ENCODE assay signal across 19 mouse cellular contexts in the genomic region with DNA sequence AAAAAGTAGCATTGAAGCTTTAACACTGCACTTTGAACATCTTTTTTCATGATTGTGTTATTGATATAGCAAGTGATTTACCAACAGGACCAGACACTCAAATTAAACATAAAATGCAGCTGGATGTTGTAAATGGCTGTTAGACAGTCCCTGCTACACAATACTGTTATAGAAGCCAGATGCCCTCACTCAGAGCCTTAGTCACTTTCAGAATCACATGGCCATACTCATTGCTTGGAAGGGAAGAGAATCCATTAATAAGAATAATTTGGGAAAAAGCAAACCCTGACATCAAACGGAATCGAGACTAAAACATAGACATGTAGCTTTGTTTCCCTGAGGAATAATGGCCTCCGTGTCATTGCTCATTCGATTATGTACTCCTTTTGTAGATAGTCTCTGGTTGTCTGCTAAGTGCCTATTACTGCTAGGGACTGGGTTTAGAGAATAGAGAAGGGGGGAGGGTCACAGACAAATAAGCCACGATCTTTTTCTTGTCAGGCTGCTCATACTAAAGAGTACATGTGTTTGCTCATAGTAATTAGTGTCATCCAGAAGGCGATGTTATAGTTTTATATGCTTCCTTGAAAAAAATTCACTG.
A peak's percentile ranks its signal among the peaks of the same experiment; 100 is the strongest.
DNase-seq lines count a peak whose midpoint lies in the region; ATAC-seq and TF ChIP-seq lines count a peak whose summit lies in the region.
"Had no signal": no experiment of that assay in that cellular context is flagged by ENCODE, and none has a peak within 500 bp of the region (broad histone marks: within the 10 kb centered on the region; RNA-seq: fewer than 3 reads in every experiment).

No protein-coding gene starts in this region.

- H3K4me3 ChIP-seq in forebrain, embryonic 13.5 days, result no peak overlapping the region
- H3K4me3 ChIP-seq in forebrain, embryonic 11.5 days (ENCODE audit: low read depth, low read length), result no peak overlapping the region
- no peak overlapping the region for H3K4me3 ChIP-seq in lung, embryonic 14.5 days (ENCODE audit: low read depth, low read length)
- H3K4me3 ChIP-seq in forebrain, embryonic 14.5 days (ENCODE audit: low read depth, low read length), result no peak overlapping the region
- H3K4me3 ChIP-seq: embryonic facial prominence, embryonic 15.5 days; limb, embryonic 15.5 days had no signal

- H3K9ac ChIP-seq in forebrain, embryonic 13.5 days, result no peak overlapping the region
- H3K9ac ChIP-seq in forebrain, embryonic 11.5 days (ENCODE audit: low read length), result no peak overlapping the region
- H3K9ac ChIP-seq in lung, embryonic 14.5 days, result no peak overlapping the region
- H3K9ac ChIP-seq in forebrain, embryonic 14.5 days (ENCODE audit: low read length), result no peak overlapping the region
- H3K9ac ChIP-seq: embryonic facial prominence, embryonic 15.5 days; hindbrain, embryonic 14.5 days; limb, embryonic 15.5 days had no signal

- H3K9me3 ChIP-seq in forebrain, embryonic 13.5 days (replicated peaks), result no peaks in the 10 kb centered on the region
- H3K9me3 ChIP-seq in forebrain, embryonic 11.5 days (ENCODE audit: control insufficient read depth, low read length), result no peaks in the 10 kb centered on the region
- no peaks in the 10 kb centered on the region for H3K9me3 ChIP-seq in lung, embryonic 14.5 days (ENCODE audit: low read depth, low read length)
- H3K9me3 ChIP-seq in forebrain, embryonic 14.5 days (replicated peaks; ENCODE audit: control insufficient read depth, low read length), result no peaks in the 10 kb centered on the region
- H3K9me3 ChIP-seq: embryonic facial prominence, embryonic 15.5 days; limb, embryonic 15.5 days had no signal

- no peak for DNase-seq in forebrain, embryonic 11.5 days (ENCODE audit: low spot score)
- DNase-seq in lung, embryonic 14.5 days, result peak; percentile 20
- DNase-seq in lung, postnatal 14 days, result no peak
- peak; percentile 52 for DNase-seq in forebrain, embryonic 14.5 days (ENCODE audit: low spot score)
- DNase-seq in retina, embryonic 14.5 days (ENCODE audit: low spot score), result peak; percentile 24
- DNase-seq in layer of hippocampus, postnatal 25 days (ENCODE audit: extremely low spot score in 1 of 2, low spot score in 1 of 2), result no peak
- DNase-seq: adrenal gland, postnatal 25 days; cerebellum, adult 9-11 months; gastrocnemius, postnatal 14 days; heart, postnatal 10 days; kidney, adult 18-20 months; kidney, postnatal 4 days; layer of hippocampus, postnatal 36 days; right cerebral cortex, postnatal 14 days; thymus, postnatal 25 days had no signal

- TF ChIP-seq CTCF in lung, embryonic 14.5 days (IDR thresholded peaks at IDR 0.05; ENCODE audit: low read depth), result no peak

- no peak overlapping the region for H3K4me2 ChIP-seq in forebrain, embryonic 13.5 days
- no peak overlapping the region for H3K4me2 ChIP-seq in forebrain, embryonic 11.5 days (ENCODE audit: low read depth, low read length, severe bottlenecking)
- H3K4me2 ChIP-seq in lung, embryonic 14.5 days, result no peak overlapping the region
- no peak overlapping the region for H3K4me2 ChIP-seq in forebrain, embryonic 14.5 days (ENCODE audit: low read length)
- H3K4me2 ChIP-seq: embryonic facial prominence, embryonic 15.5 days; hindbrain, embryonic 14.5 days; limb, embryonic 15.5 days had no signal

- H3K27ac ChIP-seq in forebrain, embryonic 13.5 days, result 0 out of 2 replicates have a peak overlapping the region, but pooled peaks have one; percentile 14
- no peak overlapping the region for H3K27ac ChIP-seq in forebrain, embryonic 11.5 days (ENCODE audit: low read depth, low read length)
- no peak overlapping the region for H3K27ac ChIP-seq in lung, embryonic 14.5 days (ENCODE audit: low read depth)
- no peak overlapping the region for H3K27ac ChIP-seq in forebrain, embryonic 14.5 days (ENCODE audit: low read depth, low read length)
- H3K27ac ChIP-seq: embryonic facial prominence, embryonic 15.5 days; hindbrain, embryonic 14.5 days; limb, embryonic 15.5 days had no signal

- no peaks in the 10 kb centered on the region for H3K27me3 ChIP-seq in forebrain, embryonic 13.5 days
- H3K27me3 ChIP-seq in forebrain, embryonic 11.5 days (ENCODE audit: control insufficient read depth, insufficient read depth, low read length), result no peaks in the 10 kb centered on the region
- H3K27me3 ChIP-seq in lung, embryonic 14.5 days (ENCODE audit: insufficient read depth, low read length), result no peaks in the 10 kb centered on the region
- no peaks in the 10 kb centered on the region for H3K27me3 ChIP-seq in forebrain, embryonic 14.5 days (replicated peaks; ENCODE audit: control insufficient read depth, insufficient read depth, low read length)
- H3K27me3 ChIP-seq: embryonic facial prominence, embryonic 15.5 days; limb, embryonic 15.5 days had no signal

- H3K4me1 ChIP-seq in forebrain, embryonic 13.5 days, result peaks cover 13% of the 10 kb centered on the region
- no peaks in the 10 kb centered on the region for H3K4me1 ChIP-seq in forebrain, embryonic 11.5 days (replicated peaks; ENCODE audit: control insufficient read depth, insufficient read depth, low read length)
- H3K4me1 ChIP-seq in lung, embryonic 14.5 days (ENCODE audit: insufficient read depth), result no peaks in the 10 kb centered on the region
- H3K4me1 ChIP-seq in forebrain, embryonic 14.5 days (ENCODE audit: control insufficient read depth, insufficient read depth, low read length), result 0 out of 2 replicates have a peak, but pooled peaks cover 3% of the 10 kb centered on the region
- H3K4me1 ChIP-seq: embryonic facial prominence, embryonic 15.5 days; limb, embryonic 15.5 days had no signal

- no peaks in the 10 kb centered on the region for H3K36me3 ChIP-seq in forebrain, embryonic 13.5 days (ENCODE audit: poor library complexity, severe bottlenecking)
- no peaks in the 10 kb centered on the region for H3K36me3 ChIP-seq in forebrain, embryonic 11.5 days (ENCODE audit: control insufficient read depth, insufficient read depth, low read length)
- H3K36me3 ChIP-seq in lung, embryonic 14.5 days (ENCODE audit: insufficient read depth), result no peaks in the 10 kb centered on the region
- H3K36me3 ChIP-seq in forebrain, embryonic 14.5 days (ENCODE audit: control insufficient read depth, insufficient read depth, low read length), result no peaks in the 10 kb centered on the region
- H3K36me3 ChIP-seq: embryonic facial prominence, embryonic 15.5 days; limb, embryonic 15.5 days had no signal

- 37% methylated on average over 6 of the region's 6 CpGs for WGBS in forebrain, embryonic 13.5 days
- WGBS in forebrain, embryonic 11.5 days, result 51% methylated on average over 6 of the region's 6 CpGs
- 59% methylated on average over 6 of the region's 6 CpGs for WGBS in lung, embryonic 14.5 days
- 38% methylated on average over 6 of the region's 6 CpGs for WGBS in forebrain, embryonic 14.5 days

- ATAC-seq in forebrain, embryonic 13.5 days, result peak; percentile 72
- ATAC-seq in forebrain, embryonic 11.5 days (replicated peaks; ENCODE audit: low FRiP score), result no peak; the same call in 1 of the 2 replicates
- ATAC-seq in lung, embryonic 14.5 days (ENCODE audit: insufficient read depth), result no peak
- peak; percentile 69 for ATAC-seq in forebrain, embryonic 14.5 days

Comparison
In these comparisons a context has a peak if more than half of its experiments do, and no peak if none do; other contexts are left out.
1. ATAC-seq: peak in forebrain, embryonic 13.5 days (single experiment) and forebrain, embryonic 14.5 days (single experiment); none in forebrain, embryonic 11.5 days (single experiment) and lung, embryonic 14.5 days (single experiment).
2. DNase-seq: peak in lung, embryonic 14.5 days (single experiment), forebrain, embryonic 14.5 days (single experiment) and retina, embryonic 14.5 days (single experiment); none in forebrain, embryonic 11.5 days (single experiment), lung, postnatal 14 days (single experiment) and layer of hippocampus, postnatal 25 days (0 of 2).